Mouse (Mus musculus): ENCODE results near the gene Uvssa. TPM values are rescaled to one million over a fixed set of nuclear protein-coding genes. Genes with fewer than 3 reads are reported as not detected.

Uvssa gene
- polyA plus RNA-seq, 1 experiment from 2014 or later: 8.1 TPM

DNA sequence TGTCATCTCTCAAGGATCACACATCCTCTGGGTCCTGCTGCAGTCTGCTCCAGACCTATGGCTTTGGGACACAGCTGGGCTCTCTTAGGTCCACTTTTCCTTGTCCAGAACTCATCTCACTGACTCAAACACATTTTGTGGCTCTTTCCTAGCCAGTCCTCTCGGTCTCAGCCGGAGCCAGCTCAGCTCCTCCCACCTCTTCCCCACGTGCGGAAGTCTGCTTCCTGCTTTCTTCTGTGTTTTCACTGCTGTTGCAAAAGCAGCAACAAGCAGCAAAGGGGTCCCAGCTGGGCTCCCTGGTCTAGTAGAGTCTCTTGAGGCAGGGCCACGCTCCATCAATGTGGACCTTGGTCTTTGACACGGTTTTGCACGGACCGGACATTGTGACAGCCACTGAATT, 77.4 kb downstream of the Uvssa start:
- no peak for ATAC-seq
- no peaks in the 10 kb centered on the region for H3K27me3 ChIP-seq (ENCODE audit: control insufficient read depth, insufficient read depth, low read depth, low read length)
- 69% methylated on average over 8 of the region's 8 CpGs for WGBS

DNA sequence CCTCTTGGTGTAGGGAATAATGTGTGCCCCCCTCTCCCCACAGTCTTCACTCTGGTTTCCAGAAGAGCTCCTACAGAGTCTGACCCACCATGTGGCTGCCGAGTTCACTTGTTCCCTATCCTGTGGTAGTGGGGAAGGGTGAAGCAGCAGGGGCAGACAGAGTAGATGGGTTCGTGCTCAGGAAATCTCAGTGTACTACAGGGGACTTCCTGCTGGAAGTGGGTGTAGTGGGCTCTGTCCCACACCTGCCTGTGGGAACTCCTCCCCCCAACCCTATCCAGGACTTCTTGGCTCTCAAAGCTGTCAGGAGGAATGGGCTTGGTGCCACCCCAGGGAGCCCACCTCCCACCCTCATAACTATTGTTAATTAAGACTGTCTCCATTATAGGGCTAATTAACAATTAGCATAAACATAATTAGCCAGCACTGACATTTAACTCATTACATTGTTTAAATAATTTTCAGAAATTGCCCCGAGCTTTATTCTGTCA, 79.8 kb downstream of the Uvssa start:
- no peak overlapping the region for H3K9ac ChIP-seq (ENCODE audit: low read depth, low read length)
- no peak for ATAC-seq
- no peaks in the 10 kb centered on the region; the same call in 1 of the 2 replicates for H3K4me1 ChIP-seq (ENCODE audit: control insufficient read depth, insufficient read depth, low read length)
- 56% methylated on average over 3 of the region's 3 CpGs for WGBS
- no peaks in the 10 kb centered on the region for H3K9me3 ChIP-seq (replicated peaks; ENCODE audit: control insufficient read depth, low read length, poor library complexity, severe bottlenecking)
- no peak overlapping the region for H3K4me2 ChIP-seq (ENCODE audit: low read length)
- H3K27ac ChIP-seq (ENCODE audit: low read length): no peak overlapping the region
- H3K4me3 ChIP-seq (ENCODE audit: low read depth, low read length): no peak overlapping the region
- no peaks in the 10 kb centered on the region for H3K27me3 ChIP-seq (ENCODE audit: control insufficient read depth, insufficient read depth, low read depth, low read length)
- H3K36me3 ChIP-seq (ENCODE audit: control insufficient read depth, insufficient read depth, low read length): no peaks in the 10 kb centered on the region

More for the DNA sequence above, 77.4 kb downstream of the Uvssa start:
- Histone ChIP-seq H3K4me1 (ENCODE audit: control insufficient read depth, insufficient read depth, low read length) (no peaks in the 10 kb centered on the region; the same call in 1 of the 2 replicates), H3K9me3 (replicated peaks; ENCODE audit: control insufficient read depth, low read length, poor library complexity, severe bottlenecking) (no peaks in the 10 kb centered on the region), H3K36me3 (ENCODE audit: control insufficient read depth, insufficient read depth, low read length) (no peaks in the 10 kb centered on the region), H3K9ac (ENCODE audit: low read depth, low read length) (no peak overlapping the region), H3K27ac (ENCODE audit: low read length) (no peak overlapping the region), H3K4me2 (ENCODE audit: low read length) (no peak overlapping the region), H3K4me3 (ENCODE audit: low read depth, low read length) (no peak overlapping the region)

DNA sequence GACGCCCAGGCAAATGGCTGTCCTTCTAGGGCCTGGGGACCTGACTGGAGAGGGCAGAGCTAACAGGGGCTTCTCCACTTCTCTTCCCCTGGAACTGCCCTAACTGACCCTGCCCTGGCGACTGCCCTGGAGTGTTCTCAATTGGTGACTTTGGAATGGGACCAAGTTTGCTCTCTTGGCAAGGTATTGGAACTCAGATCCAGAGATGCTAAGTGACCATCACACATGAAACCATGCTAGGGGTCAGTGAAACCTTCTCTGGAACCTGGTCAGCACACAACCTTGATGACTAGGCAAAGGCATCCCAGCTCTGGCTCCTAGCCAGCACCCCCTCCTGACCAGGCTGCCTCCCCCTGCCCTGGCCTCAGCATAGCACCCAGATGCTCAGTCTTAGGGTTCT, 80.8 kb downstream of the Uvssa start:
- H3K9me3 ChIP-seq (replicated peaks; ENCODE audit: control insufficient read depth, low read length, poor library complexity, severe bottlenecking): no peaks in the 10 kb centered on the region
- ATAC-seq: no peak
- no peak overlapping the region for H3K9ac ChIP-seq (ENCODE audit: low read depth, low read length)
- H3K36me3 ChIP-seq (ENCODE audit: control insufficient read depth, insufficient read depth, low read length): no peaks in the 10 kb centered on the region
- H3K4me3 ChIP-seq (ENCODE audit: low read depth, low read length): no peak overlapping the region
- H3K27ac ChIP-seq (ENCODE audit: low read length): no peak overlapping the region
- H3K4me2 ChIP-seq (ENCODE audit: low read length): no peak overlapping the region
- H3K4me1 ChIP-seq (ENCODE audit: control insufficient read depth, insufficient read depth, low read length): no peaks in the 10 kb centered on the region; the same call in 1 of the 2 replicates
- WGBS: 78% methylated on average over 2 of the region's 2 CpGs
- no peaks in the 10 kb centered on the region for H3K27me3 ChIP-seq (ENCODE audit: control insufficient read depth, insufficient read depth, low read depth, low read length)

DNA sequence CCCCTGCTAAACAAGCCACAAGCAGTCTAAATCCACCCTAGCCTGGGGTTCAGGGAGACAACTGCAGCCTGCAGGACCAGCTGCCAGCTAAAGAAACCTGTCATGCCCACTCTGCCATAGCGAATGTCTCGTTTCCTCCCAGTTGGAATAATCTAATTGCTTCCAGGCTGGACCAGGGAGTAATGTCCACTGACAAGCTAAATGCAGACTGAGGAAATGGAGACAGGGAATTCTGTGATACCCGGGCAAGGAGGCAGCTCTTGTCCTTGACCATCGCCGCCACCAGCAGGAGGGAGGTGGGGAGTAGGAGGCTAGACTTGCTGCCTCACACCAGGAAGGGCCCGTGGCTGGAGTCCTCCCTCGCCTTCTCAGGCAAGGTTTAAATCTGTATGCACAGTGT, 86.0 kb downstream of the Uvssa start:
- Histone ChIP-seq H3K4me2 (ENCODE audit: low read length) (no peak overlapping the region), H3K4me1 (ENCODE audit: control insufficient read depth, insufficient read depth, low read length) (peaks cover 4% of the 10 kb centered on the region; the same call in 1 of the 2 replicates), H3K4me3 (ENCODE audit: low read depth, low read length) (no peak overlapping the region), H3K27ac (ENCODE audit: low read length) (no peak overlapping the region), H3K9ac (ENCODE audit: low read depth, low read length) (no peak overlapping the region), H3K9me3 (replicated peaks; ENCODE audit: control insufficient read depth, low read length, poor library complexity, severe bottlenecking) (no peaks in the 10 kb centered on the region), H3K36me3 (ENCODE audit: control insufficient read depth, insufficient read depth, low read length) (no peaks in the 10 kb centered on the region), H3K27me3 (ENCODE audit: control insufficient read depth, insufficient read depth, low read depth, low read length) (0 out of 2 replicates have a peak, but pooled peaks cover 2% of the 10 kb centered on the region)
- 63% methylated on average over 7 of the region's 7 CpGs for WGBS
- ATAC-seq: no peak

DNA sequence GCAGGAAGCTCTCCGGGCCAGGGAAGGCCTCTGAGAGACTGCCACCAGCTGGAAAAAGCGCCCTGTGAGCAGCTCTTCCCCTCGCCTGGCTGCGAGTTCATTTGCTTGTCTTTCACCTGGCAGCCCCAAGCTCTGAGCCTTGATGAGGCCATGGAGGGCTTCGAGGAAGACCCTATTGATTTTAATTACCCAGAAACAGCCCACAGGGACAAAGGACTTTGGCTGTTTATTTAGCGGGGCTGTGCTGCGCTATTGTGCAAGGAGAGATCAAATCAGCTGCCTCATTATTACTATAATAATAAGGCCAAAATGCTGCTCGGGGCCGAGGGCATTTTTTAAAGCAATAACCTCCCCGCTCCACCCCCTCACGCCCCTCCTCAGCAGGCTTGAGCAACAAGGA, 87.1 kb downstream of the Uvssa start:
- H3K4me2 ChIP-seq (ENCODE audit: low read length): no peak overlapping the region

More for the DNA sequence above, 87.1 kb downstream of the Uvssa start:
- H3K9me3 ChIP-seq (replicated peaks; ENCODE audit: control insufficient read depth, low read length, poor library complexity, severe bottlenecking): no peaks in the 10 kb centered on the region
- no peak overlapping the region for H3K9ac ChIP-seq (ENCODE audit: low read depth, low read length)
- 0 out of 2 replicates have a peak, but pooled peaks cover 2% of the 10 kb centered on the region for H3K27me3 ChIP-seq (ENCODE audit: control insufficient read depth, insufficient read depth, low read depth, low read length)
- peak overlapping the region; percentile 7; the same call in 1 of the 2 replicates for H3K27ac ChIP-seq (ENCODE audit: low read length)
- H3K4me3 ChIP-seq (ENCODE audit: low read depth, low read length): no peak overlapping the region
- H3K36me3 ChIP-seq (ENCODE audit: control insufficient read depth, insufficient read depth, low read length): no peaks in the 10 kb centered on the region
- ATAC-seq: no peak
- peaks cover 4% of the 10 kb centered on the region; the same call in 1 of the 2 replicates for H3K4me1 ChIP-seq (ENCODE audit: control insufficient read depth, insufficient read depth, low read length)
- 20% methylated on average over 11 of the region's 11 CpGs for WGBS

Other genes starting within 250 kb of the Uvssa start
- gene Spon2, start 160.1 kb upstream of the Uvssa start, polyA plus RNA-seq (2015; fragmentation: Nextera tagmentation; extraction: Ambion mirVana): 3.1 and 3.3 TPM in 2 replicates
- gene Ctbp1, start 103.6 kb upstream of the Uvssa start, polyA plus RNA-seq (2015; fragmentation: Nextera tagmentation; extraction: Ambion mirVana): 441 and 480 TPM in 2 replicates
- gene Maea, start 43.0 kb upstream of the Uvssa start, polyA plus RNA-seq (2015; fragmentation: Nextera tagmentation; extraction: Ambion mirVana): 142 and 143 TPM in 2 replicates
- gene Nkx1-1, start 55.4 kb downstream of the Uvssa start, polyA plus RNA-seq (2015; fragmentation: Nextera tagmentation; extraction: Ambion mirVana): not detected in 2 replicates

All from midbrain, embryonic 16.5 days (tissue).